Comparison of ENCODE assay signal across 16 mouse cellular contexts in the genomic region with DNA sequence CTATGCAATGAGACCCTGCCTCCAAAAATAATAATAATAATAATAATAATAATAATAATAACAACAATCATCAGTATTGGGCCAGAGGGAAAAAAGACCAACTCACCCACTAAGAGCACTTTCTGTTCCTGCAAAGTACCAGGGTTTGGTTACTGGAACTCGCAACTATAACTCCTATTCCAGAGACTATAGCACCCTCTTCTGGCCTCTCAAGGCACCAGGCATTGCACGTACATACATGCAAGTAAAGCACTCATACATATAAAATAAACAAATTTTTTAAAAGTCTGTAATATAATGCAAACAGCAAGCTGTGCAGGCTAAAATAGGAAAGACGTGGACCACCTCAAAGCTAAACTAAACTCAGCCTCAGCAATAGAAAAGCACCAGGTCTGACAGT. TPM values are rescaled to one million over a fixed set of nuclear protein-coding genes. Genes with fewer than 3 reads are reported as not detected.
A peak's percentile ranks its signal among the peaks of the same experiment; 100 is the strongest.
DNase-seq lines count a peak whose midpoint lies in the region; ATAC-seq and TF ChIP-seq lines count a peak whose summit lies in the region.
"Had no signal": no experiment of that assay in that cellular context is flagged by ENCODE, and none has a peak within 500 bp of the region (broad histone marks: within the 10 kb centered on the region; RNA-seq: fewer than 3 reads in every experiment).

No protein-coding gene starts in this region.

- H3K9ac ChIP-seq in forebrain, embryonic 14.5 days (ENCODE audit: low read length) = no peak overlapping the region
- no peak overlapping the region for H3K9ac ChIP-seq in forebrain, embryonic 13.5 days
- H3K9ac ChIP-seq in midbrain, postnatal 0 days (replicated peaks; ENCODE audit: low read length, poor library complexity, severe bottlenecking) = no peak overlapping the region
- H3K9ac ChIP-seq in midbrain, embryonic 13.5 days (replicated peaks) = no peak overlapping the region
- H3K9ac ChIP-seq: forebrain, embryonic 15.5 days; hindbrain, embryonic 13.5 days had no signal

- no peak overlapping the region for H3K4me2 ChIP-seq in forebrain, embryonic 14.5 days (ENCODE audit: low read length)
- H3K4me2 ChIP-seq in forebrain, embryonic 13.5 days = no peak overlapping the region
- H3K4me2 ChIP-seq in midbrain, postnatal 0 days (ENCODE audit: low read depth, low read length, poor library complexity, severe bottlenecking) = no peak overlapping the region
- no peak overlapping the region for H3K4me2 ChIP-seq in midbrain, embryonic 13.5 days (replicated peaks)
- H3K4me2 ChIP-seq: forebrain, embryonic 15.5 days; hindbrain, embryonic 13.5 days had no signal

- no peak overlapping the region for H3K4me3 ChIP-seq in forebrain, embryonic 14.5 days (ENCODE audit: low read depth, low read length)
- H3K4me3 ChIP-seq in forebrain, embryonic 13.5 days = no peak overlapping the region
- no peak overlapping the region for H3K4me3 ChIP-seq in midbrain, postnatal 0 days (ENCODE audit: low read depth, low read length)
- no peak overlapping the region for H3K4me3 ChIP-seq in midbrain, embryonic 13.5 days (replicated peaks)
- H3K4me3 ChIP-seq: forebrain, embryonic 15.5 days; heart, embryonic 10.5 days; hindbrain, embryonic 13.5 days had no signal

- ATAC-seq in forebrain, embryonic 14.5 days = no peak
- ATAC-seq in forebrain, embryonic 13.5 days = no peak
- ATAC-seq in midbrain, postnatal 0 days (ENCODE audit: low FRiP score) = no peak
- ATAC-seq in midbrain, embryonic 13.5 days = no peak
- ATAC-seq in erythroblast, adult 5-6 weeks (replicated peaks; ENCODE audit: low FRiP score, poor library complexity, severe bottlenecking) = no peak
- ATAC-seq: activated CD4-positive, CD25-positive, alpha-beta regulatory T cell, adult 4 months; forebrain, embryonic 15.5 days had no signal

- no peak overlapping the region for H3K27ac ChIP-seq in forebrain, embryonic 14.5 days (ENCODE audit: low read depth, low read length)
- H3K27ac ChIP-seq in forebrain, embryonic 13.5 days = no peak overlapping the region
- no peak overlapping the region for H3K27ac ChIP-seq in midbrain, postnatal 0 days (ENCODE audit: low read depth, low read length)
- H3K27ac ChIP-seq in midbrain, embryonic 13.5 days = no peak overlapping the region
- H3K27ac ChIP-seq: forebrain, embryonic 15.5 days; heart, embryonic 10.5 days; hindbrain, embryonic 13.5 days had no signal

- peak; percentile 38 for TF ChIP-seq CTCF in midbrain, postnatal 0 days (IDR thresholded peaks at IDR 0.05)

- no peaks in the 10 kb centered on the region for H3K9me3 ChIP-seq in forebrain, embryonic 14.5 days (replicated peaks; ENCODE audit: control insufficient read depth, low read length)
- no peaks in the 10 kb centered on the region for H3K9me3 ChIP-seq in forebrain, embryonic 13.5 days (replicated peaks)
- no peaks in the 10 kb centered on the region for H3K9me3 ChIP-seq in midbrain, postnatal 0 days (ENCODE audit: low read length)
- no peaks in the 10 kb centered on the region for H3K9me3 ChIP-seq in midbrain, embryonic 13.5 days
- H3K9me3 ChIP-seq: forebrain, embryonic 15.5 days; heart, embryonic 10.5 days; hindbrain, embryonic 13.5 days had no signal

- WGBS in forebrain, embryonic 14.5 days = 84% methylated on average over 3 of the region's 3 CpGs
- 92% methylated on average over 3 of the region's 3 CpGs for WGBS in forebrain, embryonic 13.5 days
- WGBS in midbrain, postnatal 0 days = 92% methylated on average over 3 of the region's 3 CpGs
- 91% methylated on average over 3 of the region's 3 CpGs for WGBS in midbrain, embryonic 13.5 days

- no peaks in the 10 kb centered on the region for H3K4me1 ChIP-seq in forebrain, embryonic 14.5 days (ENCODE audit: control insufficient read depth, insufficient read depth, low read length)
- no peaks in the 10 kb centered on the region for H3K4me1 ChIP-seq in forebrain, embryonic 13.5 days
- no peaks in the 10 kb centered on the region for H3K4me1 ChIP-seq in midbrain, postnatal 0 days (ENCODE audit: insufficient read depth, low read length)
- H3K4me1 ChIP-seq in midbrain, embryonic 13.5 days (replicated peaks) = no peaks in the 10 kb centered on the region
- H3K4me1 ChIP-seq: forebrain, embryonic 15.5 days; heart, embryonic 10.5 days; hindbrain, embryonic 13.5 days had no signal

- no peaks in the 10 kb centered on the region for H3K27me3 ChIP-seq in forebrain, embryonic 14.5 days (replicated peaks; ENCODE audit: control insufficient read depth, insufficient read depth, low read length)
- H3K27me3 ChIP-seq in forebrain, embryonic 13.5 days = no peaks in the 10 kb centered on the region
- no peaks in the 10 kb centered on the region for H3K27me3 ChIP-seq in midbrain, postnatal 0 days (ENCODE audit: insufficient read depth, low read length)
- no peaks in the 10 kb centered on the region for H3K27me3 ChIP-seq in midbrain, embryonic 13.5 days
- H3K27me3 ChIP-seq: forebrain, embryonic 15.5 days; hindbrain, embryonic 13.5 days had no signal

- DNase-seq in forebrain, embryonic 14.5 days (ENCODE audit: low spot score) = peak; percentile 28
- DNase-seq in midbrain, postnatal 0 days (ENCODE audit: low spot score) = no peak
- peak; percentile 52 for DNase-seq in lung, postnatal 36 days
- DNase-seq in kidney, adult 18-20 months = no peak
- no peak for DNase-seq in layer of hippocampus, postnatal 25 days (ENCODE audit: extremely low spot score in 1 of 2, low spot score in 1 of 2)
- DNase-seq: kidney, postnatal 10 days; right cerebral cortex, adult 18-20 months had no signal

- H3K36me3 ChIP-seq in forebrain, embryonic 14.5 days (ENCODE audit: control insufficient read depth, insufficient read depth, low read length) = peaks cover 55% of the 10 kb centered on the region
- peaks cover 58% of the 10 kb centered on the region for H3K36me3 ChIP-seq in forebrain, embryonic 13.5 days (ENCODE audit: poor library complexity, severe bottlenecking)
- peaks cover 2% of the 10 kb centered on the region; the same call in 1 of the 2 replicates for H3K36me3 ChIP-seq in midbrain, postnatal 0 days (ENCODE audit: insufficient read depth, low read length)
- H3K36me3 ChIP-seq in midbrain, embryonic 13.5 days = peaks cover 58% of the 10 kb centered on the region

RNA-seq across cellular contexts. Expression of a gene that starts 12.8 kb away (rescaled TPM):
- polyA plus RNA-seq in forebrain, embryonic 14.5 days (2014; fragmentation: Nextera tagmentation; extraction: Ambion mirVana) = 126 and 132 TPM in 2 replicates
- polyA plus RNA-seq in forebrain, embryonic 13.5 days (2015; fragmentation: Nextera tagmentation; extraction: Ambion mirVana) = 82.6 and 88.9 TPM in 2 replicates
- 34.7 and 48.1 TPM in 2 replicates for total RNA-seq in midbrain, postnatal 0 days (2014; rRNA removed)
- polyA plus RNA-seq in midbrain, postnatal 0 days (2015; fragmentation: Nextera tagmentation; extraction: Ambion mirVana) = 157 and 161 TPM in 2 replicates
- 104 and 116 TPM in 2 replicates for polyA plus RNA-seq in midbrain, embryonic 13.5 days (2015; fragmentation: Nextera tagmentation; extraction: Ambion mirVana)
- 15.3 and 15.9 TPM in 2 replicates for total RNA-seq in erythroblast, adult 5-6 weeks (2015; ENCODE audit: low replicate concordance)
- 10.1 and 12.1 TPM in 2 replicates for total RNA-seq in erythroblast, adult 5-6 weeks (2017; ENCODE audit: low replicate concordance)
- 100 to 1,000 TPM; 138 to 147 TPM for total RNA-seq in layer of hippocampus, postnatal 25 days (2021)

RNA-seq across cellular contexts. Expression of a gene that starts 23.6 kb away (rescaled TPM):
- 11.5 and 12.7 TPM in 2 replicates for polyA plus RNA-seq in forebrain, embryonic 14.5 days (2014; fragmentation: Nextera tagmentation; extraction: Ambion mirVana)
- 18.0 and 19.6 TPM in 2 replicates for polyA plus RNA-seq in forebrain, embryonic 13.5 days (2015; fragmentation: Nextera tagmentation; extraction: Ambion mirVana)
- total RNA-seq in midbrain, postnatal 0 days (2014; rRNA removed) = 3.7 and 15.0 TPM in 2 replicates
- 3.2 and 4.2 TPM in 2 replicates for polyA plus RNA-seq in midbrain, postnatal 0 days (2015; fragmentation: Nextera tagmentation; extraction: Ambion mirVana)
- polyA plus RNA-seq in midbrain, embryonic 13.5 days (2015; fragmentation: Nextera tagmentation; extraction: Ambion mirVana) = 11.5 and 12.0 TPM in 2 replicates
- total RNA-seq in erythroblast, adult 5-6 weeks (2015; ENCODE audit: low replicate concordance) = 6.5 and 7.9 TPM in 2 replicates
- 10.6 and 13.9 TPM in 2 replicates for total RNA-seq in erythroblast, adult 5-6 weeks (2017; ENCODE audit: low replicate concordance)
- 1 to 10 TPM; 6.2 to 7.3 TPM for total RNA-seq in layer of hippocampus, postnatal 25 days (2021)

RNA-seq across cellular contexts. Expression of a gene that starts 30.1 kb away (rescaled TPM):
- not detected in 2 replicates for polyA plus RNA-seq in forebrain, embryonic 14.5 days (2014; fragmentation: Nextera tagmentation; extraction: Ambion mirVana)
- not detected in 2 replicates for polyA plus RNA-seq in forebrain, embryonic 13.5 days (2015; fragmentation: Nextera tagmentation; extraction: Ambion mirVana)
- not detected in 2 replicates for total RNA-seq in midbrain, postnatal 0 days (2014; rRNA removed)
- polyA plus RNA-seq in midbrain, postnatal 0 days (2015; fragmentation: Nextera tagmentation; extraction: Ambion mirVana) = not detected in 2 replicates
- polyA plus RNA-seq in midbrain, embryonic 13.5 days (2015; fragmentation: Nextera tagmentation; extraction: Ambion mirVana) = not detected in 2 replicates
- total RNA-seq in erythroblast, adult 5-6 weeks (2015; ENCODE audit: low replicate concordance) = not detected in 2 replicates
- total RNA-seq in erythroblast, adult 5-6 weeks (2017; ENCODE audit: low replicate concordance) = not detected in 2 replicates
- total RNA-seq in layer of hippocampus, postnatal 25 days (2021) = not detected
- total RNA-seq: left cerebral cortex, postnatal 36 days had no signal
- polyA plus RNA-seq: activated CD4-positive, CD25-positive, alpha-beta regulatory T cell, adult 4 months; C2C12; forebrain, embryonic 15.5 days; heart, embryonic 10.5 days; hindbrain, embryonic 13.5 days had no signal

Comparison
In these comparisons a context has a peak if more than half of its experiments do, and no peak if none do; other contexts are left out.
1. DNase-seq: peak in forebrain, embryonic 14.5 days (single experiment) and lung, postnatal 36 days (single experiment); none in midbrain, postnatal 0 days (single experiment), kidney, adult 18-20 months (single experiment) and layer of hippocampus, postnatal 25 days (0 of 2).